Mouse (Mus musculus) telencephalon, adult 2 months (tissue): ENCODE data around the gene Cd33.

Experiments
- DNase-seq: peaks from one replicate; pipeline ENCODE4 v3.0.0-alpha.2; 2011; ENCODE audit warnings: low read depth, low spot score

Gene Cd33

DNA sequence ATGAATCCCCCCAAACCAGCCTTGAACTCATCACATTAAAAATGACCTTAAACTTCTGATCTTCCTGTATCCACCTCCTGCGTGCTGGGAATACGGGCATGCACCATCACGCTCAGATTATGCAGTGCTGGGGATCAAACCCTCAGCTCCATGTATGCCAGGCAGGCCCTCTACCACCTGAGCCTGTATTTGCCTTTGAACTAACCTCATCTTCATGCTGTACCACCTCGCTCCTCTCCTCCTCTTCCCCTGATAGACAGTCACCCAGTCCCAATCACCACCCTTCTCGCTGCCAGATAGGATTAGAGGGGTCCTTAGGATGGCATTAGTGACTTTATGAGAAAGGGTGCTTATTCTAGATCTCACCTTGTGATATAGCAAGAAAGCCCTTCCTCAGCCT, 29.2 kb downstream of the Cd33 start:
- no peak for DNase-seq

DNA sequence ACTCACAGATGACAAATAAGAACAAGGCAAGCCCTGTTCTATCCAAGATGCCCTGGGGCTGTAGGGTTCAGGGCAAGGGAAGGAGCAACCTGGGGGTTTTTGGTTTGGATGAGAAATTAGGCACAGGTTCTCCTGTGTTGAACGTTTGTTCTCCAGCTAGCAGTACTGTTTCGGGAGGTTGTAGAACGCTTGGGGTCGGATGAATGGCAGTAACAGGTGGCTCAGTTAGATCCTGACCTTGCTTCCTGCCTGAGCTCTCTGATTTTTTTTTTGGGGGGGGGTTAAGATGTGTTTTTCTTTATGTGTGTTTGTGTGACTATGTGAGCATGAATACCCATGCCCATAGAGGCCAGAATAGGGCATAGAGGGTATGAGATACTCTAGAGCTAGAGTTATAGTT, 31.7 kb downstream of the Cd33 start:
- no peak for DNase-seq

DNA sequence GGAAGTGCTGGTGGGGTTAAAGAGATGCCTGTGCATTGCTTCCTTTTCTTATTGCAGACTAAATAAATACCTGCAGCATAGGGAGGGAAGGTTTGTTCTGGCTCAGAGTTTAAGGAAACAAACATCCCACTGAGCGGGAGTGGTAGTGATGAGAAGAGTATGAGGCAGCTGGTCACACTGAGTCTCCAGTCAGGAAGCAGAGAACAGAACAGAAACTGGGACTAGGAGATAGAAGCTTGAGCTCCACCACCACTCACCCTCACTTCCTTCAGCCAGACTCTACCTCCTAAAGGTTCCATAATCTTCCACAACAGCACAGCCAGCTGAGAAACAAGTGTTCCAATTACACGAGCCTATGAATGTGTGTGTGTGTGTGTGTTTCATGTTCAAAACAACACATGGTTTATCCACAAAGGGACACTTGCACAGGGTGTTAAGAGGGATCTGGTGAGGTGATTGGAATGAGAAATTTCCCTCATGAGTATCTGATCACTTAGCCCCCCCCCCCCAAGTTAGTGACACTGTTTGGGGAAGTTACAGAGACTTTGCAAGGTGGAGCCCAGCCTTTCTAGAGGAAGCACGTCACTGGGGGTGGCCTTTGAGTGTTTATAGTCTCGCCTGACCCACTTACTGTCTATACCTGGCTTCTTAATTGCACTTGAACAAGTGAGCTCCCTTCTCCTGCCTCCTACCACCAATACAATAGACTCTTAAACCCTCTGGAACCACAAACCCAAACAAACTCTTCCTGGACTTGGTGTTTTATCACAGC, 32.3 kb downstream of the Cd33 start:
- DNase-seq, result no peak

DNA sequence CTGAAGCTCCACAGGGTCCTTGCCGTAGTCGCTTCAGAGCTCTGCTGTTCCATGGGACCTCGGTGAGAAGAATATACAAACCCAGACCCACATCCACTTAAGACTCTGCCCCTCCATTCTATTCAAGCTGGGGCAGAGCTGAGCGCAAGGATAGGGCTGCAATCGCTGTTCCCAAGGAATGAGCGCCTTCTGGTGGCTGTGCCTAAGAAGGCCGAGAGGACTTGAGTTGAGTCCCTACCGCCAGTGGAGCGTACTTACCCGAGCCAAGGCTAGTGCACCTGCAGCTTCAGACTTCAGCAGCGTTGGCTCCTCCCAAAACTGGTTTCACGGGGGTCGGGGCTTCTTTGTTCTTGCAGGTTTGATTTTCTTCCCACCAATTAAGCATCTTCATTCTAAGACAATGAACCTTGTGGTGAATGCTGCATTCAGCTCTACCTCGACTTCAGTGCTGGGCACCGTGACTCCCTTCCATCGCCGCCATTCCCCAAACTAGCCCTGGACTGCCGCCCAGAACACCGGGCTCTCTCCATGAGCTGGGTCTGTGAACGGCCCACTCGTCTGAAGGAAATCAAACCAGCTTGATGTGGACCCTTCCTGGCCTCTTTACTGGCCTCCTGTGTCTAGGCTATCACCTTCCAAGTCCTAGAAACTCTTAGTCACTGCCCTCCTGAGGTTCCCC, 48.7 kb downstream of the Cd33 start:
- DNase-seq, result peak; percentile 63

DNA sequence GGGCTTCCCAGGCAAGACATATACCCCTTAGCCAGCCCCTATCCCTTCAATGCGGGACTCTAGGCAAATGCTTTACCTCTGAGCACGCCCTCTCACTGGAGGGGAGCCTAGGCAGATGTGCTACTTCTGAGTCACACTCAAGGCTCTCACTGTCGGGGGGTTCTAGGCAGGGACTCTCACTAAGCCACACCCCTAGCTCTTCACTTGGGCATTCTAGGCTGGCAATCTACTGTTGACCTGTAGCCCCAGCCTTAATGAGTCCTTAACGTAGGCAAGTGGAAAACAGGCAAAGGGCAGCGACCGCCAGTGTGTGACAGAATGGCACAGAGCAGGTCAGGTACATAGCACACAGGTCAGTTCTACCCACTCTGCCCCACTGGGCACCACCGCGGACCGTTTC, 53.4 kb downstream of the Cd33 start:
- no peak for DNase-seq

DNA sequence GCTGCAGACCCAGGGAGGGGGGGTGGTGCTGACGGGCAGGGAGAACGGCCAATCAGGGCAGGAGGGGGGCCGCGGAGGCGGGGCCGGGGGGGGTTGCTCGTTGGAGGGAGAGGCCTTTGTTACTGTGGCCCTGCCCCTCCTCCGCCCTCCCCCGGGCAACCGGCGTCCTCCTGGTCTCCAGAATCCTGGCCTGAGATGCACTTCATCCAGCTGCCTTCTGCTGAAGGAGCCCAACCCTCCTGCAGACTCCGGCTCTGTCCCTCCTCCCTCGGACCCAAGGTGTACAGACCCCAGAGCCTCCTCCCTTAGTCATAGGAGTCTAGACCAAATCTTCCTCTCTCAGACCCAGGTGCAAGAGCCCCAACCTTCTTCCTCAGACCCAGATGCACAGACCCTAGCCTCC, 54.0 kb downstream of the Cd33 start:
- DNase-seq, result no peak

DNA sequence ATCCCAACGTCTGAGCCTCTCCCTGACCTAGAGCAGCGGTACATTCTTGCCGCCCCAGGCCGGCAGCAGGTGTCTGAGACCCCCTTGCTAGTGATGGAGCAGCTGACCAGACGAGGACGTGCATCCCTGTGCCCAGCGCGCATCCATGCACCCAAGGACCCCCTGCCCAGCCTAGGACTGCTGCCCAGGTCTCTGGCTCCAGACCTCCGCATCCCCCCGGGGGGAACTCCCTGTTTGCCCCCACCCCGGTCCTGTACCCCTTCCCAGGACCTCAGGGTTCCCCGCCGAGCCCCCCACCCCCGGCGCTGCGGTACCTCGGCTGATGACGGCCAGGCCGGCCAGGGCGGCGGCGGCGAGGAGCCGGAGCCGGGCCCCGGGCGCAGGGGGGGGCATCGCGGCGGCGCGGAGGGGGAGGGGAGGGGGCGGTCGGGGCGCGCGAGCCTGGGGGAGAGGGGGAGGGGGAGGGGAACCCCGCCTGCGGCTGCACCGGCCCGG, 54.5 kb downstream of the Cd33 start, which contains the start of gene Iglon5:
Iglon5 (minus strand) TSS at position 445 of the 495 bp plus-strand sequence.
- no peak for DNase-seq

DNA sequence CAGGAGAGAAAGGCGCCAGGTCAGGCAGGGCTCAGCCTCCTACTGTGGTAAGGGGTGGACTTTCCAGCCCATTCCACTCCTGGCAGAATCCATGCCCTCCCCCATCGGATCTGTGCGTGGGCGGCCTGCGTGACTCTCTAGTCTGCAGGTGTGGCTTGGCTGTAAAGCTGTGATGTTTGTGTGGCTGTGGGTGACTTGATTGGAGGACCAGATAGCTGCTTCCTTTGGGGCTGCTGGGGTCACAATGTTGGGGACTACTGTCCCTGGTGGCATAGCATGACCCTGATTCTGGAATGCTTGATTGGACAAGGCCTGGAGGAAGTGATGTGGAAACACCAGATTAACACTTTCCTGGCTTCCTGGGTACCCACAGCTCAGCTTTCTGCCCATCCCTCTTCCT, 55.6 kb downstream of the Cd33 start:
- DNase-seq, result no peak

DNA sequence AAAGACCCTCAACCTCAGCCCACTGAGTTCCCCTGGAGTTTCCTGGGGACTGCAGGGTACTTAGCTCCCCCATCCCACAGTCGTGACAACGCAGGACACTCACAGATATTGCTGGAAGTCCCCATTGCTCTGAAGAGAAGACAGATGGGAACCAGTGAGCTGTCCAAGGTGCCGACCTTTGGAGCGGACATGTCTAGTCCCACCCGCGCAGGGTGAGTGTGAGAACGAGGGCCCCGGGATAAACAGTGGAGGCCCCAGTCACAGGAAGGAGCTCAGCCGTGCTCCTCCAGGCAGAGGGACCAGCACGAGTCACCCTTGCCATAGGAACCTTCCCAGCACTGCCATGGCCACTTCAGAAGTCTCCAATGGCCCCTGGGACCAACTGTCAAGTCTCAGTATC, 61.0 kb downstream of the Cd33 start:
- DNase-seq, result no peak

DNA sequence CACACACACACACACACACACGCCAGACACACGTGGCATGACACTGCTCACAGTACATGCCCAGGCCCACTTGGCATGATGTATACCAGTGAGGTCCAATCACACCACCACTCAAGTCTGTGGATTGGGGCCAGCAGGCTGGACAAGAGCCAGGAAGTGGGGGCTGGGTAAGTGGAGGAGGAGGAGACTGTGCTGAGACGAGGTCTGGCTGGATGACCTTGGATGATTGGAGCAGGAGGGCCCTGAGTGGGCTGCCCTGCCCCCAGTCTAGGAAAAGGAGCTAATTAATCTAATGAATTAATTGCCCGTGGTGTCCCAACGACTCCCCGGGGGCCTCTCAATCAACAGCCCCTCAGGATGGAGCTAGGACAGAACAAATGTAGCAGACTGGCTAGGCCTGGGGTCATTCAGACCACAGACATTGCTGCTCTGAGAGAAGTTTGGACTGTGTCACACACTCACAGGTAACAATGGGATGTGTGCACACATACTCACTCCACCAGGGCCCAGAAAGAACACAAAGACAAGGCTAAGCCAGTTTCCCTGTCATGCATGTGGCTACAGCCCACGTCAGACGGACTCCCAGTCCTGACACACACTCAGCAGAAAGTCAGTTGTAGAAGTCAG, 62.0 kb downstream of the Cd33 start:
- DNase-seq, result no peak

DNA sequence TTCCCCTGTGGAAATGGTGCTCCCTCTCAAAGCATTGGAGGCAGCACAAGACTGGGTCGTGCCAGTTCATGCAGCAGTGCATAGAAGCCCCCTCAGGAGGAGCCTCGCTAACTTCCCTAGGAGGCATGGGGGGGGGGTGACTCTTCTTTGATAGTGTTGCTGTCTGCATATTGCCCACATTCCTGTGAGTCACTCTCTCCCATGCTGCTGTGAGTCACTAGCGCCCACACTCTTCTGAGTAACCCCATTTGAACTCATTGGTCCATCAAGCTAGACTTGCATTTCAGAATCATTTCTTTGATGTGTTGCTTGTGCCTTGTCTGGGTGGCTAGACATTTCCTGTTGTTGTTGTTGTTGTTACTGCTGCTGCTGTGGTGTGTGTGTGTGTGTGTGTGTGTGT, 63.0 kb downstream of the Cd33 start:
- DNase-seq, result peak; percentile 87

DNA sequence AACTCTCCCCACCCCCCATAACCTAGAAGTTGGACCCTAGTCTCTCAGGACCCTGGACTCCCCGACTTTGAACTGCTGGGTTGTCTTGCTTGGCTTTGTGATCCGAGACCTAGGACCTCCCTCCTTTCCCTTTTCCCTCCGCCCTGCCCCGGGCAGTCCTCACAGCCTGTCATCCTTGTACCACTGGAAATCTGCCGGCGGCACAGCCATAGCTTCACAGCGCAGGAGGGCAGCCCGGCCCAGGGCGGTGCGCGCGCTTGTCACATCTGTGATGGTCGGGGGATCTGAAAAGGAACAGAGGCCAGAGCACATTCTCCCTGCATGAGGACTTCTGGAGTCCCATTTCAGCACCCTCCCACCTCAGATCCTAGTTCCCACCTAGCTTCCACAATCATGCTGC, 67.9 kb downstream of the Cd33 start:
- no peak for DNase-seq

DNA sequence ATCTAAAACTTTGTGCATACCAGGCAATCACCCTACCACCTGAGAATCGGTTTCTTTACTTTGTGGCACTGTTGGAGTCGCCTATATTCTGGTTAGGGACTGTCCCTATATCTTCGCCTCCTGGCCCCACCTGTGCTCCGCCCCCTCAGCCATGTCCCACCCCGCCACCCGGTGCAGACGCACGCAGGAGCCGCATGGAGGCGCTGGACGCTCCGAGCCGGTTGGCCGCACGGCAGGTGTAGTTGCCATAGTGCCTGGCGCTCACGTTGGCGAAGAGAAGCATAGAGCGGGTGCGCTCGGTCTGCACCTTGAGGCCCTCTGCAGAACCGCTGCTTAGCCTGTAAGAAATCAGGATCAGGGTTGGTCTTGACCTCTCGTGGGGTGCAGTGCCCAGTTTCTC, 68.5 kb downstream of the Cd33 start:
- no peak for DNase-seq
